Mouse (Mus musculus): ENCODE measurements around the gene Tmem94.

Tmem94 gene

GRCm38 (mm10) chr11:115832064-115832463 is 66.8 kb downstream of the Tmem94 start:
- DNase-seq (ENCODE audit: low read depth, low spot score), result no peak

GRCm38 (mm10) chr11:115832523-115832922 is 67.3 kb downstream of the Tmem94 start:
- DNase-seq (ENCODE audit: low read depth, low spot score), result no peak

GRCm38 (mm10) chr11:115833021-115833513 is 67.8 kb downstream of the Tmem94 start:
- no peak for DNase-seq (ENCODE audit: low read depth, low spot score)

GRCm38 (mm10) chr11:115834033-115834432 is 68.8 kb downstream of the Tmem94 start:
- DNase-seq (ENCODE audit: low read depth, low spot score), result no peak

GRCm38 (mm10) chr11:115836656-115837395 is 71.6 kb downstream of the Tmem94 start:
- DNase-seq (ENCODE audit: low read depth, low spot score), result no peak

GRCm38 (mm10) chr11:115837606-115838345 is 72.5 kb downstream of the Tmem94 start:
- no peak for DNase-seq (ENCODE audit: low read depth, low spot score)

- peak; percentile 73 for DNase-seq (ENCODE audit: low read depth, low spot score)
These were observed 73.7 kb downstream of the Tmem94 start for GRCm38 (mm10) chr11:115838895-115839311.

GRCm38 (mm10) chr11:115839732-115840131 is 74.5 kb downstream of the Tmem94 start:
- no peak for DNase-seq (ENCODE audit: low read depth, low spot score)

- no peak for DNase-seq (ENCODE audit: low read depth, low spot score)
These were observed 75.8 kb downstream of the Tmem94 start for GRCm38 (mm10) chr11:115841044-115841443.

GRCm38 (mm10) chr11:115841961-115842550 is 76.8 kb downstream of the Tmem94 start:
- no peak for DNase-seq (ENCODE audit: low read depth, low spot score)

GRCm38 (mm10) chr11:115843141-115843890 is 78.1 kb downstream of the Tmem94 start:
- DNase-seq (ENCODE audit: low read depth, low spot score), result no peak

- no peak for DNase-seq (ENCODE audit: low read depth, low spot score)
These were observed 78.6 kb downstream of the Tmem94 start for GRCm38 (mm10) chr11:115843891-115844239.

GRCm38 (mm10) chr11:115844240-115844639 is 79.0 kb downstream of the Tmem94 start:
- no peak for DNase-seq (ENCODE audit: low read depth, low spot score)

- no peak for DNase-seq (ENCODE audit: low read depth, low spot score)
These were observed 80.6 kb downstream of the Tmem94 start for GRCm38 (mm10) chr11:115845819-115846218.
